Mouse (Mus musculus): Measurements from ENCODE around the gene Pmm1. TPM values are rescaled to one million over a fixed set of nuclear protein-coding genes. Genes with fewer than 3 reads are reported as not detected.
"Not testable (repeated sequence)": the region's sequence is repeated elsewhere in the genome, so short reads cannot be mapped to it uniquely, and the experiment has no call there.

The Pmm1 gene
- total and polyA plus RNA-seq, 3 experiments, result 70.6 to 114 (median 74.8) TPM

DNA sequence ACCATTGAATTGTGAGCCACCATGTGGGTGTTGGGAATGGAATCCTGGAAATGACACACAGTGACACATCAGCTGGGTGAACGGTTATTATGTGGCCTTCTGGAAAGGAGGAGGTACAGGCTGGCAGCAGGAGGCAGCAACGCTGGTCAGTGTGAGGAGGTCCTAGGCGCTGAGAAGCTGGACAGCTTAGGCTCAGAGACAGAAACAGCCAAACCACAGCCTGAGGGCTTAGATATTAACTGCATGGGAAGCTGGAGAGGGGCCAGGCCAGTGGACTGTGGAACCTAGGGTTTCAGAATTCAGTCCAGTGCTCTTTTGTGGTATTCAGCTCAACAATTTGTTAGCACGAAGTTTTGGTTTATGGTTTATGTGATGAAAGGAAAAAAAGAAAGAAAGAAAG is 33.0 kb downstream of the Pmm1 start:
- DNase-seq, result peak; percentile 71

DNA sequence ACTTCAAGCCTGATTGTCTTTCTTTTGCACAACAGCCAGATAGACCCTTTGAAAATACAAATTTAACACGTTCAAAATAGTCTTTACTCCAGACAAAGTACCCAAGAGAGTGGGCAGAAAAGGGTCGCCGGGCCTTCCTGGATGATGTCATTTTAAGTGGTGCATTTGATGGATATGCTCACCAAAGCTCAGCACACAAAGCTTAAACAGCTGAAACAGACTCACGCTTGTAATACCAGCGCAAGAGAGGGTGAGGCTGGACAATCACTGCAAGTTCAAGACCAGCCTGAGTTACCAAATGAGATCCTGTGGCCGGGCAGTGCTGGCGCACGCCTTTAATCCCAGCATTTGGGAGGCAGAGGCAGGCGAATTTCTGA is 34.3 kb downstream of the Pmm1 start:
- no peak for DNase-seq

DNA sequence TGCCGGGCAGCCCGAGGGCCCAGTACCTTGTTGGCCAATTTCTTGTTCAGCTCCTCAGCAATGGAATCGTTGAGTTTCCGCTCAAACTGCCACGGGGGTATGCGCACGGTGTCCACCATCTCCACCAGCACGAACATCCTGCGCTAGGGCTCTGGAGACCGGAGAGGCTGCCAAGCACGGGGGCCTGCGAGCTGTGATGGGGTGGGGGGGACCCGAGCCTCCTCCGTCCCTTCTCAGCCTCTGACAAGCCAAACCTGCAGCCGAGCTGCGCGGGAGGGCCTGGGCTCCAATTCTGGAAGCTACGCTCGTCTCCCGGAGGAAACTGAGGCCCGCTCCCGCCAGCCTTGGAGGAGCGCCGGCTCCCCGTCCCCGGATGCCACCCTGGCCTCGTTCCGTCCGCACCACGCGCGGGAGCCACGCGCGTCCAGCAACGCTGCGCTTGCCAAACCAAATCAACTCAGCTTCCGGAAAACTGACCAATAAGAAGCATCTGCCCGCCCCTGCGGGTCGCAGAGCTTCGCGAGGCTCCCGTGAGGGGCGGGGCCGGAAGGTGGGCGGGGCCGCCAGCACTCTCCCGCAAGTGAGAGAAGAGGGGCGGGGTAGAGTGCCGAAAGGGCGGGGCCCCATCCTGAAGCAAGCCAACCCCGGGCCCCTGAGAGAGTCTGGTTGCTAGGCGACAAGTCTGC is 34.8 kb downstream of the Pmm1 start, which contains the start of gene Polr3h:
Gene Polr3h (minus strand): TSS at position 481 of the 686 bp plus-strand sequence.
- peak; percentile 98 for DNase-seq

DNA sequence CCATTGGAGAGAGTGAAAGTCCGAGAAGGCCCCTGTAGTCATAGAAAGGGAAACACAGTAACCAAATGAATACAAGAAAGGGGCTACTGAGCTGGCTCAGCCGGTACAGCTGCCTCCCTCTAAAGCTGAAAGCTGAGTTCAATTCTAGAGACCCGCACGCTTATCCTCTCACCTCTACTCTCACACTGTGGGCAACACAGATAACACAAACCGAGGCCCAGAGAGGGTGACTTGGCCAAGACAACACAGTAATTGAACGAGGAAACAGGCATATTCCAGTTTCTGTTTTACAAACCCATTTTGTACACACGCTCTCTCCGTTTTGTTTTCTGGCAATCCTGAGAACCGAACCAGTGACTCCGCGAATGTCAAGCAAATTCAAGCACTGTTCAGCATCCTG is 35.8 kb downstream of the Pmm1 start:
- DNase-seq, result no peak

DNA sequence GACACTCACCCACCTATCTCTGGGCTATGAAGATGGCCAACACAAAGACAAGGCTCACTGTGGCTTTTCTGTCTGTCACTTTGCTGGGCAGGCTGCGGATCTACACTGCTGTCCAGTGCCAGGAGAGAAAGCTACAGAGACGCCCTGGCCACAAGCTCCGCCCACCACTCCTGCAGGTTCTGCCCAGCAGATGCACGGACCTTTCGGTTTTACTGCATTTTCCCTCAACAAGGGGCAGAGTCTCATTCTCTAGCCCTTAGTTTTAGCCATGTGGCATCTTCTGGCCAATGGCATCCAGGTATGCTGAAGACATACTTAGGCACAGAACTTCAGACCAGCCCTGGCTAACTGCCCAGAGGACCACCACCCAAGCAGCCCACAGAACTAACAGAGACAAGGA is 39.5 kb downstream of the Pmm1 start:
- DNase-seq, result no peak

DNA sequence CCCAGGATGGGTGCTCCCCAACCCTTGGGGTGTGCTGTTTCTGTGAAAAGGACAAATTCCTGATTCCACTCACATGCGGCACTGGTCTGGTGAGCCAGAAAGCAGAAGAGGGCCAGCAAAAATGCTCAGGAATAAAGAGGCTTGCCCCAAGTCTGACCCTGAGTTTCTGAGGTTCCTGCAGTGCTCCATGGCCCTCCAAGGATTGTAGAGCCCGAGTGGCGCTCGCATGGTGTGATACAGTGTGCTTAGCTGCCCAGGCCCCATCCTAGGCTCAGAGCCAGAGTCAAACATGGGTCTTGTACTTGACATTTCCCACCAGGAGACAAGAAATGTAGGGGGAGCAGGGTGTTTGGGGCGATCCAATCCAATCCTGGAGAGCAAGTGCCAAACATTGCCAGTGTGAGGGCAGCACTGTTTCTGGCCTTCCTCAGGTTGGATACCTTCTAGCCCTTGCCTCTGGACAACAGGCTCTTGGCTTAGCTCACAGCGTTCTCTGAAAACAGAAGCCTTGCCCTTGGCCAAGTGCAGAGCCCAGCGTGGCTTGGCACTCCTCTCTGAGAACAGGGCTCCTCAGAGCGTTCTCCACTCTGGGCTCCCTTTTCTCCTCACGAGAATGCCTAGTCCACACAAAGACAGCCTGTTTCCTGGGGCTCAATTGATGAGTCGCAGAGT is 40.0 kb downstream of the Pmm1 start:
- no peak for DNase-seq

DNA sequence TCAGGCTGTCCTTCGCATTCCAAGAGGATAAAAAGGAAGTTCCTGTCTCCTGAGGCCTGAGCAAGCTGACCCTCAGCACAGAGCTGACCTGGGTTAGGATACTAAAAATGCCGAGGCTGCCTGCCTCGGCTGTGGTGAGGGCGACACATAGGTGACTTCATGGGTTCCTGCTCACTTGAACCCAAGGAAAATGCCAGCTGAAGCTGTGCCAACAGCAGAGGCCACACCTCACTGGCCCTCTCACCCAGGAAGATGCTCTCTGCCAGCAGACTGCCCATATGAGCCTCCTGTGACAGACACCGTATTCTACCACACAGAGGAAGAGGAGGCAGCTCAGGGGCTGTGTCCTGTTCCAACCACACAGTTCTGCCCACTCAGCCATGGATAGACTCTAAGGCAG is 41.7 kb downstream of the Pmm1 start:
- peak; percentile 25 for DNase-seq

DNA sequence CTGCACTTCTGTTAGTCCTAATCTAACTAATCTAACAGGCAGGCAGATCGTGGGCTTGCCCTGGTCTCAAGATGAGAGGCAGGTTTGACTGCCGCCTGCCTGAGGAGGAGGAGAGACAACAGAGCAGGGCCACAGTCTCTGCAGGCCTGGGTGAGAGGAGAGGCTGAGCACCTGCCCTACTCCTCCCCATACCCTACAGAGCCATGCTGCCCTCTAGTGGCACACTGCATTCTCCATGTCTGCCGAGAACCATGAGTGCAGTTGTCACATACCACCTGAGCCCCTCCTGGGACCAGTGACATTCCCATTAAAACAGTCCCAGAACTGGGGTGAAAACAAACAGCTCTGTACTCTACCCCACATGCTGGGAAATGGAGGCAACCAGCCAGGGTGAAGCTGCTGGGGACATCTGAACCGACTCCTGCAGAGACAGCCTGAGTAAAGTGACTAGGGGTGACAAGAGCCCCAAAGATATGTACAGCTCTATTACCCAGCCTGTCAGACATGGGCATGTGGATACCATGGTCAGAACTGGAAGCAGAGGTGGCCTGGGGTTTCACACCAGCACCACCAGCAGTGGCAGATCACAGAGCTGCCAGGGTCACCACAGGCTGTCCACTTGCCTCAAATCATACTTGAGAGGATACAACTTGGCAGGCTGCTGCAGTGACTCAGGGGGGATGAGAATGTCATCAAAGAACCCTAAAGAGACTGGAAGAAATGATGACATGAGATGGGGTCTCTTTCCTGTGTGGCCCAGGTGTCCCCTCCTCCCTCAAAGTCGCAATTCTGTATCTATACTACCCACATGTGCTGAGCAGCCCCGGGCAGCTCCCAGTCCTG is 42.9 kb downstream of the Pmm1 start:
- peak; percentile 71 for DNase-seq

DNA sequence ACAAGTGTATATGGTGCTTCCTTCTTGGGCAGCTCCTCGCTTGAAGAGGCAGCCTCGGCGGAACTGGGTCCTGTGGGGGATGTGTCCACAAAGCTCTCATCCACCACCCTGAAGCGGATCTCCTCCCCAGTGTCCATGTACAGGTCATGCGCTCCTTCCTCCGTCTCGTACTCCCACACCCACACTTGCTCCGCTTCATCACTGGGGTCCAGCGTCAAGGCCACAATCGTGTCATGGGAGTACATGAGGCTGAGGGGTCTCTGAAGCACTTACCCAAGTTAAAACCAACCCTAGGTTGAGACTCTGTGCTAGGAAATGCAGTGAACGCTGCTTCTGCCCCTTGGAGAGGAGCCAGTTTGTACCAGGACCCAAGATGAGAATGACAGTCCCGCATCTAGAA is 43.5 kb downstream of the Pmm1 start:
- no peak for DNase-seq

DNA sequence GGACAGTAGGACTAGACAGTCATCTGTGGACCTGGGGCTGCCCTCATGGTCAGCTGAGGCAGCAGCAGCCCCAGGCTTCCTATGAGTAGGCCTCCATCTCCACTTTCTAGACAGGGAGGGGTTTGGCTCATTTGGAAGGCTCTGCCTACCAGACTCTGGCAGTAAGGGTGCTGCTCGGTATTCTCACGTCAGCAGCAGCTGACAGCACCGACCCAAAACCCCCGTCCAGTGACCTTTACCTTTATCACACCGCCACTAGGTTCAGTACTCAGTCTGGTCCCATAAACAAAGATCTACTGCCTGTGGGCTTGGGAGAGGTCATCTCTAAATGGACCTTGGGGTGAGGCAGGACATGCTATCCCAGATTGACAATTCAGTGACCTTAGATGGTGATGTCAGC is 45.1 kb downstream of the Pmm1 start:
- no peak for DNase-seq

DNA sequence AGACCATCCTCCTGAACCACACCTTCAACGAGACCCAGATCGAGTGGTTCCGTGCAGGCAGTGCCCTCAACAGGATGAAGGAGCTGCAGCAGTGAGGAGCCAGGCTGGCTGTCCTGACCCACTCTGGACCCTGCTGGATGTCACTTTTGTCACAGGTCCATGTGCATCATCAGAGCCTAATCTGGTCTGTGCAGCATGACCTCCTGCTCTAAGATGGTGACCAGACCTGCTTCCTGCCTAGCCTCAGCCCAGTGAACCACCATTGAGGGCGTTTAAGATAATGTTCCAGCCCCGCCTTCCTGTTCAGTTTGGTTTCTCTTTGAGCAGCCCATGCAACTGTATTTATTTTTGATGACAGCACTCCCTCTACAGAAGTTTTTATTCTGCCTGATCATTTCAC is 46.1 kb downstream of the Pmm1 start:
- DNase-seq, result no peak

DNA sequence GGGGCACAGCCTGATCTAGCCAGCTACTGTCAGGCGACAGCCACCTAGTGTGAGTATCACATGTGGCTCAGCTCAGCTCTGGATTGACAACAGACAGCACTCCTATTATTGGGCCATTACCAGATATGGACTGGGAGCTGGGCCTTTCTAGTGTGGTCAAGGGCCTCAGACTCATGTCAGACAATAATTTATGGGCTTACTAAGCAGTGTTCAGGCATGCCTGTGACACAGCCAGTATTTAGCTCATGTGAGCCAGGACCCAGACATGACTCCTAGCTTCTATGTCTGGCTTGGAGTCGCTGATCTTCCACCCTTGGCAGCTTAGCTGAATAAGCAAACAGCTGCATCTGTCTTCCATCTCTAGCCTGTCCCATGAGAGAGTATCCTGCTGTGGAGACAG is 48.2 kb downstream of the Pmm1 start:
- DNase-seq, result peak; percentile 47

DNA sequence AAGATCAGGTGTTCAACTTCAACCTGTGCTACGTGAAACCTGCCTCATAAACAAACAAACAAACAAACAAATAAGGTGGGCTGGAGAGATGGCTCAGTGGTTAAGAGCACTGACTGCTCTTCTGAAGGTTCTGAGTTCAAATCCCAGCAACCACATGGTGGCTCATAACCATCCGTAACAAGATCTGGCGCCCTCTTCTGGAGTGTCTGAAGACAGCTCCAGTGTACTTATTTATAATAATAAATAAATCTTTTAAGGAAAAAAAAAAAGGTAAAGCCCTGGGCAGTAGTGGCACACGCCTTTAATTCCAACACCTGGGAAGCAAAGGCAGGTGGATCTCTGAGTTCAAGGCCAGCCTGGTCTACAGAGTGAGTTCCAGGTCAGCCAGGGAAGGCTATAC is 52.0 kb downstream of the Pmm1 start:
- not testable (repeated sequence) for DNase-seq

DNA sequence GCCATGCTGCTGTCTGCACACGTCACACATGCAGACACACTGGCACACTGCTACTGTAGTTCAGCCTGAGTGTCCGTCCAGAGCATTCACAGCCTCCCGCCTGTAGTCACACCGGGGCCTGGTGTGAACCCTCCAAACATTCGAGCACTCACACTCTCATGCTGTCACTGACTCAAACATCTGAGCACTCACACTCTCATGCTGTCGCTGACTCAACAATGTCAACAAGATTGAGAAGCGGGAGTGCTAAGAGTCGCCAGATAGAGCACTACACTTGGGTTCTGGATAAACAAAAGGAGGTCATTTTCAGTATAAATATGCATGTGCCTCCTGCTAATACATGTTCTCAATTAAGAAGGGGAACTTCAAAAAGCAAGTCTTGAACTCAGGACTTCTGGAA is 52.8 kb downstream of the Pmm1 start:
- no peak for DNase-seq

DNA sequence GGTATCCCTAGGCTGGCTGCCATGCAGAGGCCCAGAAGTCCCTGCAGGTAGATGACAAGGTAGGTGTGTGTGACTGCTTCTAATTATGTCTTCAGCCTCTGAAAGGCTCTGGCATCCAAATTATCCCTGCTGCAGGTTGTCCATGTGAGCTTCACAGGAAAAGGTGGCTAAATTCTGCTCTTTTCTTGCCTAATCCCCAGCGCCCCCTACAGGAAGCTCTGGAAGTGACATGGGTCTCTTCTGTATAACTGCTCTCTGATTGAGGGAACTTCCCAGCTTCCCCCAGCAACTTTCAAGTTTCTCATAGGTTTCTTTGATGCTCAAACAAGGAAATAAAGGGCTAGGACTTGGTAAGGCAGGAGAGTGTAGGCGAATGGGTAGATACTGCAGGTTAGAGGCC is 55.8 kb downstream of the Pmm1 start:
- DNase-seq, result peak; percentile 59

Other genes starting within 250 kb of the Pmm1 start
- gene Zc3h7b, start 215.9 kb downstream of the Pmm1 start, total RNA-seq (2021), result 10 to 100 TPM; 62.9 to 87.9 TPM
- gene Zc3h7b, start 215.9 kb downstream of the Pmm1 start, polyA plus RNA-seq (2012; rRNA removed), result 54.0 and 60.6 TPM in 2 replicates
- gene Rangap1, start 215.4 kb downstream of the Pmm1 start, total RNA-seq (2021), result 10 to 100 TPM; 57.1 to 73.0 TPM
- 20.8 and 24.9 TPM in 2 replicates for gene Rangap1, start 215.4 kb downstream of the Pmm1 start, polyA plus RNA-seq (2012; rRNA removed)
- gene Tef, start 158.5 kb downstream of the Pmm1 start, total RNA-seq (2021), result 100 to 1,000 TPM in 1 of 2 experiments, 10 to 100 TPM in 1; 35.0 to 100 TPM
- gene Tef, start 158.5 kb downstream of the Pmm1 start, polyA plus RNA-seq (2012; rRNA removed), result 35.0 and 69.3 TPM in 2 replicates
- gene Tob2, start 102.1 kb downstream of the Pmm1 start, total RNA-seq (2021), result 100 to 1,000 TPM in 1 of 2 experiments, 10 to 100 TPM in 1; 96.0 to 102 TPM
- gene Tob2, start 102.1 kb downstream of the Pmm1 start, polyA plus RNA-seq (2012; rRNA removed), result 69.9 and 76.1 TPM in 2 replicates
- 10 to 100 TPM; 59.6 to 59.8 TPM for gene Phf5a, start 89.0 kb downstream of the Pmm1 start, total RNA-seq (2021)
- 27.7 and 37.1 TPM in 2 replicates for gene Phf5a, start 89.0 kb downstream of the Pmm1 start, polyA plus RNA-seq (2012; rRNA removed)
- gene Aco2, start 88.6 kb downstream of the Pmm1 start, total RNA-seq (2021), result 1,000 to 10,000 TPM; 1,000 to 1,044 TPM
- 391 and 396 TPM in 2 replicates for gene Aco2, start 88.6 kb downstream of the Pmm1 start, polyA plus RNA-seq (2012; rRNA removed)
- 10 to 100 TPM; 15.6 to 34.4 TPM for gene Polr3h, start 34.7 kb downstream of the Pmm1 start, total RNA-seq (2021)
- gene Polr3h, start 34.7 kb downstream of the Pmm1 start, polyA plus RNA-seq (2012; rRNA removed), result 16.7 and 17.5 TPM in 2 replicates
- gene Csdc2, start 24.2 kb downstream of the Pmm1 start, total RNA-seq (2021), result 10 to 100 TPM; 10.1 to 19.5 TPM
- 33.6 and 50.1 TPM in 2 replicates for gene Csdc2, start 24.2 kb downstream of the Pmm1 start, polyA plus RNA-seq (2012; rRNA removed)
- not detected for gene 1700029P11Rik, start 19.6 kb upstream of the Pmm1 start, total RNA-seq (2021)
- gene 1700029P11Rik, start 19.6 kb upstream of the Pmm1 start, polyA plus RNA-seq (2012; rRNA removed), result not detected in 2 replicates
- gene Xrcc6, start 26.9 kb upstream of the Pmm1 start, total RNA-seq (2021), result 10 to 100 TPM; 73.2 to 87.0 TPM
- gene Xrcc6, start 26.9 kb upstream of the Pmm1 start, polyA plus RNA-seq (2012; rRNA removed), result 23.8 and 27.6 TPM in 2 replicates
- 100 to 1,000 TPM in 1 of 2 experiments, 10 to 100 TPM in 1; 56.0 to 149 TPM for gene Desi1, start 72.9 kb upstream of the Pmm1 start, total RNA-seq (2021)
- 100.0 and 101 TPM in 2 replicates for gene Desi1, start 72.9 kb upstream of the Pmm1 start, polyA plus RNA-seq (2012; rRNA removed)
- gene Snu13, start 86.7 kb upstream of the Pmm1 start, total RNA-seq (2021), result 10 to 100 TPM; 84.9 to 91.7 TPM
- gene Snu13, start 86.7 kb upstream of the Pmm1 start, polyA plus RNA-seq (2012; rRNA removed), result 61.5 and 68.6 TPM in 2 replicates
- gene 4930407I10Rik, start 98.2 kb upstream of the Pmm1 start, total RNA-seq (2021), result not detected
- not detected in 2 replicates for gene 4930407I10Rik, start 98.2 kb upstream of the Pmm1 start, polyA plus RNA-seq (2012; rRNA removed)
- 1 to 10 TPM in 1 of 2 experiments, under 1 TPM in 1; 0.35 to 3.2 TPM for gene Mei1, start 109.1 kb upstream of the Pmm1 start, total RNA-seq (2021)
- not detected in 2 replicates for gene Mei1, start 109.1 kb upstream of the Pmm1 start, polyA plus RNA-seq (2012; rRNA removed)
- gene Ccdc134, start 167.0 kb upstream of the Pmm1 start, total RNA-seq (2021), result 1 to 10 TPM; 6.2 to 8.5 TPM
- 20.7 and 26.5 TPM in 2 replicates for gene Ccdc134, start 167.0 kb upstream of the Pmm1 start, polyA plus RNA-seq (2012; rRNA removed)
- gene Srebf2, start 186.3 kb upstream of the Pmm1 start, total RNA-seq (2021), result 100 to 1,000 TPM in 1 of 2 experiments, 10 to 100 TPM in 1; 93.2 to 101 TPM
- gene Srebf2, start 186.3 kb upstream of the Pmm1 start, polyA plus RNA-seq (2012; rRNA removed), result 232 and 261 TPM in 2 replicates

Data from adrenal gland, adult 2 months (tissue).